Mouse (Mus musculus): ENCODE results near the gene Elmod1. TPM values are rescaled to one million over a fixed set of nuclear protein-coding genes. Genes with fewer than 3 reads are reported as not detected.
A peak's percentile ranks its signal among the peaks of the same experiment; 100 is the strongest.
"Not testable (repeated sequence)": the region's sequence is repeated elsewhere in the genome, so short reads cannot be mapped to it uniquely, and the experiment has no call there.

Elmod1 gene
- 4.5 and 4.7 TPM in 2 replicates for polyA plus RNA-seq (2015; fragmentation: Nextera tagmentation; extraction: Ambion mirVana)

- no peaks in the 10 kb centered on the region for H3K36me3 ChIP-seq
- no peaks in the 10 kb centered on the region for H3K9me3 ChIP-seq (replicated peaks)
- WGBS: under 1% methylated on average over 36 of the region's 36 CpGs
- peaks cover 34% of the 10 kb centered on the region for H3K27me3 ChIP-seq
- ATAC-seq (ENCODE audit: insufficient number of reproducible peaks, low FRiP score, low TSS enrichment, low read depth): peak; percentile 65
- no peak within 1 kb of the TSS; the same call in 1 of the 2 replicates for H3K27ac ChIP-seq (replicated peaks)
- H3K4me2 ChIP-seq (replicated peaks): peak within 1 kb of the TSS; percentile 93
- H3K9ac ChIP-seq: peak within 1 kb of the TSS; percentile 23; the same call in 1 of the 2 replicates
- peaks cover 16% of the 10 kb centered on the region for H3K4me1 ChIP-seq
- H3K4me3 ChIP-seq (replicated peaks): peak within 1 kb of the TSS; percentile 50
These were observed at the start of gene Elmod1 for GRCm38 (mm10) chr9:53975122-53975518. Gene Elmod1 (minus strand): TSS chr9:53975301.

GRCm38 (mm10) chr9:54022795-54023194 is 47.7 kb upstream of the Elmod1 start:
- no peak for ATAC-seq (ENCODE audit: insufficient number of reproducible peaks, low FRiP score, low TSS enrichment, low read depth)
- Histone ChIP-seq H3K27me3 (no peaks in the 10 kb centered on the region), H3K4me2 (replicated peaks) (no peak overlapping the region), H3K36me3 (no peaks in the 10 kb centered on the region), H3K4me1 (no peaks in the 10 kb centered on the region), H3K9ac (no peak overlapping the region), H3K9me3 (replicated peaks) (no peaks in the 10 kb centered on the region), H3K27ac (replicated peaks) (no peak overlapping the region), H3K4me3 (replicated peaks) (no peak overlapping the region)
- WGBS: 54% methylated on average over 3 of the region's 3 CpGs

DNA sequence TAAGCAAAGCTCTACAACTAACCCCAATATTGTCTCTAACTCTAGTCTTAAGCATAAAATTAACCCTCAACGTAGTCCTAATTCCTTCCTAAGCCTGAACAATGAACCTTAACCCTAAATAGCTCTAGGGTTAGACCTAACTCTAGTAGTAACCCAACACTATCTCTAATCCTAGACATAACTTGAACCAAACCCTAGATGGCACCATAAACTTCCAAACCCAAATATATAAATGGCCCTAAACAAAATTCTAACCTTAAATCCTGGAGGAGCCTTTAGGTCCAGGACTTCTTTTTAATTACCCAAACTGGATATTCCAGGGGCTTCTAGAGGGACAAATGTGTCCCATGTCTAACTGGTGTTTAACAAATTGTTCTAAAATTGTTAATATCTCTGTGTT is 19.4 kb upstream of the Elmod1 start:
- Histone ChIP-seq H3K9me3 (replicated peaks) (no peaks in the 10 kb centered on the region), H3K4me3 (replicated peaks) (no peak overlapping the region), H3K4me1 (no peaks in the 10 kb centered on the region), H3K9ac (no peak overlapping the region), H3K36me3 (no peaks in the 10 kb centered on the region), H3K4me2 (replicated peaks) (no peak overlapping the region), H3K27me3 (no peaks in the 10 kb centered on the region), H3K27ac (replicated peaks) (no peak overlapping the region)
- WGBS: 38% methylated on average over 1 of the region's 1 CpGs
- ATAC-seq (ENCODE audit: insufficient number of reproducible peaks, low FRiP score, low TSS enrichment, low read depth): no peak

GRCm38 (mm10) chr9:53992567-53992966 is 17.5 kb upstream of the Elmod1 start:
- not testable (repeated sequence) for H3K4me2 ChIP-seq (replicated peaks); H3K9me3 ChIP-seq (replicated peaks); H3K4me3 ChIP-seq (replicated peaks); H3K27ac ChIP-seq (replicated peaks); ATAC-seq (ENCODE audit: insufficient number of reproducible peaks, low FRiP score, low TSS enrichment, low read depth); H3K27me3 ChIP-seq; H3K9ac ChIP-seq; H3K36me3 ChIP-seq; H3K4me1 ChIP-seq

- H3K4me3 ChIP-seq (replicated peaks): no peak overlapping the region
- 3% methylated on average over 3 of the region's 3 CpGs for WGBS
- H3K9me3 ChIP-seq (replicated peaks): no peaks in the 10 kb centered on the region
- no peaks in the 10 kb centered on the region for H3K4me1 ChIP-seq
- no peaks in the 10 kb centered on the region for H3K27me3 ChIP-seq
- no peak for ATAC-seq (ENCODE audit: insufficient number of reproducible peaks, low FRiP score, low TSS enrichment, low read depth)
- no peaks in the 10 kb centered on the region for H3K36me3 ChIP-seq
- no peak overlapping the region for H3K4me2 ChIP-seq (replicated peaks)
- H3K9ac ChIP-seq: no peak overlapping the region
- H3K27ac ChIP-seq (replicated peaks): no peak overlapping the region
These were observed 15.8 kb upstream of the Elmod1 start for GRCm38 (mm10) chr9:53990921-53991320.

DNA sequence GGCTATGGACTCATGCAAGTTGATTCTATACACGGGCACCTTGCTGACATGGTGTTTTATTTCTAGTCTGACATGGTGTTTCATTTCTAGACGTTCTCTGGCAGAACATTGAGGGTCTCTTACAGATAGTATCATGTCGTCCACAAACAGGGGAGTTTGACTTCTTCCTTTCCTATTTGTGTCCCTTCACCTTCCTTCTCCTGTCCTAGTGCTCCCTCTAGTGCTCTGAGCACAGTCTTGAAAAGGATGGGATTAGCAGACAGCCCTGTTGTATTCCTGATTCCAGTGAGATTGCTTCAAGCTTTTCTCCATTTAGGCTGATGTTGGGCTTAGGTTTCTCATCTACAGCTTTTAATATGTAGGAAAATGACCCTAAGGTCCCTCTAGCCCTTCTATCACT is 11.9 kb upstream of the Elmod1 start:
- H3K4me3 ChIP-seq (replicated peaks): no peak overlapping the region
- no peak overlapping the region for H3K27ac ChIP-seq (replicated peaks)
- H3K9me3 ChIP-seq (replicated peaks): no peaks in the 10 kb centered on the region
- no peak overlapping the region for H3K9ac ChIP-seq
- H3K36me3 ChIP-seq: no peaks in the 10 kb centered on the region
- no peak for ATAC-seq (ENCODE audit: insufficient number of reproducible peaks, low FRiP score, low TSS enrichment, low read depth)
- H3K4me1 ChIP-seq: no peaks in the 10 kb centered on the region
- WGBS: 33% methylated on average over 3 of the region's 3 CpGs
- no peaks in the 10 kb centered on the region for H3K27me3 ChIP-seq
- H3K4me2 ChIP-seq (replicated peaks): no peak overlapping the region

- ATAC-seq (ENCODE audit: insufficient number of reproducible peaks, low FRiP score, low TSS enrichment, low read depth): no peak
- Histone ChIP-seq H3K4me2 (replicated peaks) (no peak overlapping the region), H3K9me3 (replicated peaks) (no peaks in the 10 kb centered on the region), H3K4me3 (replicated peaks) (no peak overlapping the region), H3K27ac (replicated peaks) (no peak overlapping the region), H3K36me3 (no peaks in the 10 kb centered on the region), H3K9ac (no peak overlapping the region), H3K27me3 (no peaks in the 10 kb centered on the region), H3K4me1 (no peaks in the 10 kb centered on the region)
- 35% methylated on average over 9 of the region's 9 CpGs for WGBS
These were observed 9.8 kb upstream of the Elmod1 start for GRCm38 (mm10) chr9:53984868-53985267.

- peaks cover 16% of the 10 kb centered on the region for H3K4me1 ChIP-seq
- H3K9ac ChIP-seq: peak overlapping the region; percentile 23; the same call in 1 of the 2 replicates
- 1% methylated on average over 42 of the region's 42 CpGs for WGBS
- ATAC-seq (ENCODE audit: insufficient number of reproducible peaks, low FRiP score, low TSS enrichment, low read depth): peak; percentile 43
- no peaks in the 10 kb centered on the region for H3K36me3 ChIP-seq
- no peaks in the 10 kb centered on the region for H3K9me3 ChIP-seq (replicated peaks)
- no peak overlapping the region; the same call in 1 of the 2 replicates for H3K27ac ChIP-seq (replicated peaks)
- peaks cover 34% of the 10 kb centered on the region for H3K27me3 ChIP-seq
- H3K4me2 ChIP-seq (replicated peaks): peak overlapping the region; percentile 93
- H3K4me3 ChIP-seq (replicated peaks): peak overlapping the region; percentile 50
These were observed 576 bp downstream of the Elmod1 start for GRCm38 (mm10) chr9:53974328-53975121.

DNA sequence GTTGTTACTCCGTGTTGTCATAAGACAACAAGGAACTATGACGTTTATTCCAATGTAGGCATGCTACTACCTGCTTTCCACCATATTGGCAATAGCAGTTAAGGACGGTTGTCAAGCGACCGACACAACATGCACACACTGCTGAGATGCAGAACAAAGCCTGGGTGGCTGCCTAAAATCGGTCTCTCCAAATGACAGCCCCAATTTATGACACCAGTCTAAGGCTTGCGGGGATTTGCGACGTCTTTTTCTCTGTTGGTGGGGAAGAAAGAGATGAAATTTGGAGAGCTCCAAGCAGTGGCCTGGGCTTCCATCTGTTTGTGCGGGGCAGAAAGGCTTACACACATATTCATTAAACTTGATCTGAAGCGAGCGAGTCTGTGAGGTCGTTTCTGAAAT is 1.2 kb downstream of the Elmod1 start:
- peaks cover 16% of the 10 kb centered on the region for H3K4me1 ChIP-seq
- no peaks in the 10 kb centered on the region for H3K9me3 ChIP-seq (replicated peaks)
- no peaks in the 10 kb centered on the region for H3K36me3 ChIP-seq
- ATAC-seq (ENCODE audit: insufficient number of reproducible peaks, low FRiP score, low TSS enrichment, low read depth): no peak
- H3K9ac ChIP-seq: no peak overlapping the region
- no peak overlapping the region for H3K27ac ChIP-seq (replicated peaks)
- peaks cover 34% of the 10 kb centered on the region for H3K27me3 ChIP-seq
- peak overlapping the region; percentile 93; the same call in 1 of the 2 replicates for H3K4me2 ChIP-seq (replicated peaks)
- peak overlapping the region; percentile 50 for H3K4me3 ChIP-seq (replicated peaks)
- 18% methylated on average over 13 of the region's 13 CpGs for WGBS

DNA sequence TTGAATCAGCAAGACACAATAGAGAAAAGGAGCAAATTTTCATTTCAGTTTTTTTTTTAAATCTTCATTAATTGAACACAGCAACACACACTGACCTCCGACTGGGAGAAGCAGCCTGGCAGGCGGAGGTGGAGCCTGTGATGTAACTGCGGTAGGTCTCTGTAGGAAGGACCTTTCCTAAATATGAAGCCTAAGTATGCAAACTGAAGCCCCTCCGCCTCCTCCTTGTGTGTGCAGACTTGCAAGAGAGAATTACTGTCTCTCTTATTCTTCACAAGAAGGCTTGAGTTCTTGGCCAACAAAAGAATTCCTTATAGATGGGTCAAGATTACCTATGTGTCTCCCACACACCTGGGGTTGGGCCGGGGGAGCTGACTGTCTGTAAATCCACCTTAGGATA is 1.9 kb downstream of the Elmod1 start:
- peaks cover 34% of the 10 kb centered on the region for H3K27me3 ChIP-seq
- WGBS: 43% methylated on average over 5 of the region's 5 CpGs
- no peak overlapping the region for H3K27ac ChIP-seq (replicated peaks)
- no peak overlapping the region for H3K4me2 ChIP-seq (replicated peaks)
- H3K4me3 ChIP-seq (replicated peaks): no peak overlapping the region
- no peaks in the 10 kb centered on the region for H3K36me3 ChIP-seq
- no peak overlapping the region for H3K9ac ChIP-seq
- H3K9me3 ChIP-seq (replicated peaks): no peaks in the 10 kb centered on the region
- peaks cover 16% of the 10 kb centered on the region for H3K4me1 ChIP-seq
- no peak for ATAC-seq (ENCODE audit: insufficient number of reproducible peaks, low FRiP score, low TSS enrichment, low read depth)

DNA sequence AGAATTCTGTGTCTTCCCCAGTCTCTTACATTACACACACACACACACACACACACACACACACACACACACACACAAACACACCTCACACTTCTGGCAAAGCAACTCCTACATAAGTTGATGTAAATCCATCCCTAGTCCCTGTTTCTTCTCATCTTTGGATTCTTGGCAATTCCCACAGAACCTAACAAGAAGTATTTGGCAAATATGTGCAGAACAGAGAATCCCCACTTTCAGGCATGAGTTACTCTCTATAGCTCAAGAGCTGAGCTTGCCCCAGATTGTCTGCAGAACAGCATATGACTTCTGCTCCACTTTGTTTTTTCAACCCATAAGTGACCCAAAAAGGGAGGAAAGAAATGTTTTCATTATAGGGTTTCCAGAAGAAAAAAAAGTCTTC is 2.7 kb downstream of the Elmod1 start:
- H3K4me3 ChIP-seq (replicated peaks): no peak overlapping the region
- H3K27ac ChIP-seq (replicated peaks): no peak overlapping the region
- H3K36me3 ChIP-seq: no peaks in the 10 kb centered on the region
- peaks cover 16% of the 10 kb centered on the region for H3K4me1 ChIP-seq
- no peak for ATAC-seq (ENCODE audit: insufficient number of reproducible peaks, low FRiP score, low TSS enrichment, low read depth)
- H3K9ac ChIP-seq: no peak overlapping the region
- no peak overlapping the region for H3K4me2 ChIP-seq (replicated peaks)
- H3K9me3 ChIP-seq (replicated peaks): no peaks in the 10 kb centered on the region
- peaks cover 34% of the 10 kb centered on the region for H3K27me3 ChIP-seq
